Mouse (Mus musculus): ENCODE measurements around the gene Kdsr. TPM values are rescaled to one million over a fixed set of nuclear protein-coding genes. Genes with fewer than 3 reads are reported as not detected.

The Kdsr gene
- total and polyA plus RNA-seq, 3 experiments, result 3.3 to 6.3 (median 4.7) TPM

DNA sequence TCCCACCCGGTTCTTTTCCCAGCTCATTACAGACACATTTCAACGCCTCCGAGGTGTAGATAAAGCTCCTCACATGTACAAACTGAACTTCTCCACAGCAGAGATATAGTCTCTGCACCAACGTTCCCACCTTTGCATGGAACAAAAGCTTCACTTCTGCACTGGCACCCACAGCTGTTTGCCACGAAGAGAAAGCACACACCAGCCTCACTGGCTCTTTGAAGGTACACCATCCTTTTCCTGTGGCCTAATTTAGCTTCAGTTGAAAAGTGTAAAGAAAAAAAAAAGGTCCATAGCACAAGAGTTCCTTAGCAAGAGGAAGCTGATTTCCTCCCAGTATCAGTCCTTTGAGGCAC lies 71.4 kb downstream of the Kdsr start:
- Histone ChIP-seq H3K36me3 (replicated peaks in 1 of 2; ENCODE audit: control insufficient read depth in 1 of 2, insufficient read depth in 1 of 2, low read length in 1 of 2) (peaks cover 0 to 8% of the 10 kb centered on the region in 2 experiments), H3K79me2 (replicated peaks; ENCODE audit: control insufficient read depth, extremely low read depth, insufficient read depth, poor library complexity, severe bottlenecking) (peaks cover 2% of the 10 kb centered on the region; the same call in 1 of the 2 replicates), H3K4me1 (ENCODE audit: control insufficient read depth in 1 of 2, insufficient read depth in 2 of 2) (peaks cover 21 to 48% of the 10 kb centered on the region in 2 experiments), H3K9me3 (replicated peaks; ENCODE audit: low read length) (peaks cover 5% of the 10 kb centered on the region), H3K4me2 (ENCODE audit: insufficient read depth, low read depth, poor library complexity, severe bottlenecking) (no peak overlapping the region; the same call in 1 of the 2 replicates), H3K27me3 (replicated peaks) (no peaks in the 10 kb centered on the region), H3K9ac (ENCODE audit: insufficient read depth, low read depth) (no peak overlapping the region), H3K4me3 (replicated peaks in 1 of 3; ENCODE audit: low read depth in 2 of 3, low read length in 2 of 3, poor library complexity in 1 of 3) (no peak overlapping the region), H3K27ac (ENCODE audit: insufficient read depth, low read depth) (no peak overlapping the region)
- in situ Hi-C loops (cut with MboI; ENCODE audit: low pct_ligation_motif_present, low pct_unique_long_range_greater_than_20kb, low sequenced_read_pairs) (no loop called here), dilution Hi-C loops (cut with MboI; ENCODE audit: extremely low pct_ligation_motif_present, extremely low pct_unique_long_range_greater_than_20kb, low sequenced_read_pairs) (no loop called here)
- TF ChIP-seq NRF1 (IDR thresholded peaks at IDR 0.05; ENCODE audit: low read depth, low read length) (no peak), HCFC1 (IDR thresholded peaks at IDR 0.05; ENCODE audit: low read depth, low read length) (no peak), ZKSCAN1 (IDR thresholded peaks at IDR 0.05; ENCODE audit: borderline replicate concordance, low read depth, low read length) (no peak), ELF1 (IDR thresholded peaks at IDR 0.05; ENCODE audit: low read depth, low read length) (no peak), EP300 (IDR thresholded peaks at IDR 0.05; ENCODE audit: low read length) (no peak), ZC3H11A (IDR thresholded peaks at IDR 0.05; ENCODE audit: low read depth, low read length) (no peak), CTCF (conservative IDR thresholded peaks at IDR 0.05 in 1 of 2, IDR thresholded peaks at IDR 0.05 in 1 of 2; ENCODE audit: low read depth in 2 of 2, low read length in 2 of 2) (no peak), MXI1 (IDR thresholded peaks at IDR 0.05; ENCODE audit: low read depth, low read length) (no peak), SIN3A (IDR thresholded peaks at IDR 0.05; ENCODE audit: low read length) (no peak), TCF12 (IDR thresholded peaks at IDR 0.05; ENCODE audit: low read depth, low read length) (no peak), ETS1 (conservative IDR thresholded peaks at IDR 0.05; ENCODE audit: low read depth, low read length) (no peak), PAX5 (IDR thresholded peaks at IDR 0.05; ENCODE audit: low read length) (no peak), MAZ (IDR thresholded peaks at IDR 0.05; ENCODE audit: low read depth, low read length) (no peak)
- DNase-seq (ENCODE audit: extremely low read depth), result no peak

GRCm38 (mm10) chr1:106687435-106688160 lies 71.9 kb downstream of the Kdsr start:
- Histone ChIP-seq H3K4me3 (replicated peaks in 1 of 3; ENCODE audit: low read depth in 2 of 3, low read length in 2 of 3, poor library complexity in 1 of 3) (no peak overlapping the region), H3K4me2 (ENCODE audit: insufficient read depth, low read depth, poor library complexity, severe bottlenecking) (no peak overlapping the region; the same call in 1 of the 2 replicates), H3K27me3 (replicated peaks) (no peaks in the 10 kb centered on the region), H3K4me1 (ENCODE audit: control insufficient read depth in 1 of 2, insufficient read depth in 2 of 2) (peaks cover 25 to 52% of the 10 kb centered on the region in 2 experiments), H3K9me3 (replicated peaks; ENCODE audit: low read length) (peaks cover 5% of the 10 kb centered on the region), H3K27ac (ENCODE audit: insufficient read depth, low read depth) (no peak overlapping the region), H3K9ac (ENCODE audit: insufficient read depth, low read depth) (no peak overlapping the region), H3K36me3 (replicated peaks in 1 of 2; ENCODE audit: control insufficient read depth in 1 of 2, insufficient read depth in 1 of 2, low read length in 1 of 2) (peaks cover 0 to 8% of the 10 kb centered on the region in 2 experiments), H3K79me2 (replicated peaks; ENCODE audit: control insufficient read depth, extremely low read depth, insufficient read depth, poor library complexity, severe bottlenecking) (peaks cover 2% of the 10 kb centered on the region; the same call in 1 of the 2 replicates)
- dilution Hi-C loops (cut with MboI; ENCODE audit: extremely low pct_ligation_motif_present, extremely low pct_unique_long_range_greater_than_20kb, low sequenced_read_pairs), result no loop called here
- in situ Hi-C loops (cut with MboI; ENCODE audit: low pct_ligation_motif_present, low pct_unique_long_range_greater_than_20kb, low sequenced_read_pairs), result no loop called here
- TF ChIP-seq MAX (IDR thresholded peaks at IDR 0.05; ENCODE audit: low read length) (no peak), RAD21 (IDR thresholded peaks at IDR 0.05; ENCODE audit: low read depth, low read length) (no peak), JUN (IDR thresholded peaks at IDR 0.05; ENCODE audit: insufficient read depth, low read depth, low read length) (no peak), USF2 (conservative IDR thresholded peaks at IDR 0.05; ENCODE audit: low read depth, low read length) (no peak), ETS1 (conservative IDR thresholded peaks at IDR 0.05; ENCODE audit: low read depth, low read length) (no peak), E2F4 (IDR thresholded peaks at IDR 0.05; ENCODE audit: insufficient replicate concordance, low read depth, low read length) (no peak), ZKSCAN1 (IDR thresholded peaks at IDR 0.05; ENCODE audit: borderline replicate concordance, low read depth, low read length) (no peak), EP300 (IDR thresholded peaks at IDR 0.05; ENCODE audit: low read length) (no peak), USF1 (IDR thresholded peaks at IDR 0.05; ENCODE audit: low read depth, low read length) (no peak), PAX5 (IDR thresholded peaks at IDR 0.05; ENCODE audit: low read length) (no peak), NELFE (IDR thresholded peaks at IDR 0.05; ENCODE audit: low read depth, low read length) (no peak), SMC3 (IDR thresholded peaks at IDR 0.05; ENCODE audit: low read depth, low read length) (no peak), MEF2A (IDR thresholded peaks at IDR 0.05; ENCODE audit: borderline replicate concordance, low read depth, low read length) (no peak), ELF1 (IDR thresholded peaks at IDR 0.05; ENCODE audit: low read depth, low read length) (no peak), MAFK (IDR thresholded peaks at IDR 0.05; ENCODE audit: insufficient replicate concordance, low read length) (no peak), NRF1 (IDR thresholded peaks at IDR 0.05; ENCODE audit: low read depth, low read length) (no peak), HCFC1 (IDR thresholded peaks at IDR 0.05; ENCODE audit: low read depth, low read length) (no peak), JUND (conservative IDR thresholded peaks at IDR 0.05; ENCODE audit: low read depth, low read length) (no peak), TBP (conservative IDR thresholded peaks at IDR 0.05; ENCODE audit: low read depth, low read length) (no peak), BHLHE40 (IDR thresholded peaks at IDR 0.05; ENCODE audit: low read depth, low read length) (no peak)
- DNase-seq (ENCODE audit: extremely low read depth), result no peak

Data from CH12.LX (cell line).